Mouse (Mus musculus): ENCODE results near the gene Rcc2.
A peak's percentile ranks its signal among the peaks of the same experiment; 100 is the strongest.

Rcc2 gene

DNA sequence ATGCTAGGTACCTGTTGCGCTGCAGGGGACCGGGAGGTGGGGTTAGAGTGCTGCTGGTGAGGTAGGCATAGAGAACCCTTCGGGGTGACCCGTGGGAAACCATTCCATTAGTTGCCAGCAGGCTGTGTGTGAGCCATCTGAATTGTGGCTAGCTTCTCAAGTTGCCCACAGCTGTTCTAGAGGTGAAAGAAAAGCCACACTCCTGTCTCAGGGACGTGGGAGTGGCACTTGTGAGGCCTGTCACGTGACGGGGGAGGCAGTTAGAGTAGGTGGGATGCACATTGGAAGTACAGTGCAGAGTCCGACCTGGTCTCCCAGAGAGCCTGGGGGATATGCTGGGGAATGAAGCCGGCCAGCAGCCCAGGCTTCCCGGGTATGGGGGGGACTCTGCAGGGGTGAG lies 9.3 kb downstream of the Rcc2 start:
- DNase-seq (ENCODE audit: extremely low spot score, low spot score), result no peak

DNA sequence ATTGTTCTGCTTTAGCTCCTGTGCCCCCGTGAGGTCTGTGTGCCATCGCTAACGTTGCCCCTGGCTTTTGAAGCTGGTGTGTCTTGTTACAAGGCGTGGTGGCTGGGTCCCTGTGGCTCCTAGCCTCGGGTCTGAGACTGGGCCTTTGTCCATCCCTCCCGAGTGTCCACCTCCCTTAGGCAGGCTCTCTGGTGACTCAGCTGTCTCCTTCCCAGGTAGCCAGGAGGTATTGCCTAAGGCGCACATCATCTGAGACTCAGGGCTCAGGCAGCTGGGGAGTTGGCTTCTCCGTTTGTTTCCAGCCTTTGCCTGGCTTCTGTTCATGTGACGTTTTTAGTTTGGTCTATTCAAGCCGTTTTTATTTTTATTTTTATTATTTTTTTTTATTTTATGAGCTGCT lies 10.4 kb downstream of the Rcc2 start:
- no peak for DNase-seq (ENCODE audit: extremely low spot score, low spot score)

DNA sequence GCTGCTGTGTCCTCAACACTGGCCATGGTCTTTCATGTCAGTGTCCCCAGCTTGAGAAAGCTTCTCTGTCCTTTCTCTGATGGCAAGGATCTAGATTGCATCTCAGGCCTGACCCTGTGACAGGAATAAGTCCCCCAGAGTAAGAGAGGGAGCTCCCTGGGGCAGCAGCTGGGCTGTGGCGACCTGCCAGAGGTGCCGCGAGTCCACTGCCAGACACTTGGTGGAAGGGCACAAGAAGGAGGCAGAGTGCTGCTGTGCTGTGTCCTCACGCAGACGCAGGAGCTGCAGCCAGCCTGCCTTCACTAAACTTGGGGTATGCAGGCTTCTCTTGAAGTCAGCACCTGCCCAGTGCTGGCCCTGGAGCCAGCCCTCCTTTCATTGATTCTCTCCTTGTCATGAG lies 11.0 kb downstream of the Rcc2 start:
- DNase-seq (ENCODE audit: extremely low spot score, low spot score), result no peak

DNA sequence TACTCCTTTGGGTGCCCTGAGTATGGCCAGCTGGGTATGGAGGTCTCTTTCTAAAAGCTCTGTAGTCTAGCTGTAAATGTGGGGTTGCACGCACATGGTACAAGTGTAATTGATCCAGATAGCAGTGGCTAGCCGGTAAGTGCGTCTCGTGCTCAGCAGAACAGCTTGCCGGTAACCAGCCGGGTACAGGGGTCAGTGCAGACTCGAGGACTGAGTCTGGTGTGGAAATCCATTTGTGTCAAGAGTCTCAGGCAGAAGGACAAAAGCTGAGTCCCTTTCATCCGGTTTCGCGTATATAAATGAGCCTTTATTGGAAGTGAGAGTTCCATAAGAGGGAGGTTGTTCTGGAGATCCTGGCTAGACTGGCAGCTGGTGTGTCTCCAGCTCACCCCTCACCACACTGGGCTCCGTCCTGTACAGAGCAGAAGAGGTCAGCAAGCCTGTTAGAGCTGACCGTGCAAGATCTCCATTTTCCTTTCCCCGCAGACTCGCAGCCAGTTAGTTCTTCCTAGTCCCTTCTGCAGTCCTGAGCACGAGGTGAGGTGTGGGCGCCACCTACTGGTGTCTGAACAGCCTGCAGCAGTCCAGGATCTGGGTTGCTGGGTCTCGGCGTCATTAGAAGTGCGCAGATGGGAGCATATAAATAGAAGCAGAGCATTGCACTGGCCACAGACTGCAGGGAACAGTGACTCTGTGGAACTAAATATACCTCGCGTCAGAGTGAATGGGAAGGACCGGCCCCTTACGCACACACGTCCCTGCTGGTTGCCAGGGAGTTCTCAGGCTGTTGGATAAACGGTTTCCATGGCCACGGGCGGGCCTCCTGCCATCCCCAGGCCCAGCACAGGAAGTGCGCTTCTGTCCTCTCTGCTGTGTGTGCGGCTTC lies 13.4 kb downstream of the Rcc2 start:
- peak; percentile 87 for DNase-seq (ENCODE audit: extremely low spot score, low spot score)

DNA sequence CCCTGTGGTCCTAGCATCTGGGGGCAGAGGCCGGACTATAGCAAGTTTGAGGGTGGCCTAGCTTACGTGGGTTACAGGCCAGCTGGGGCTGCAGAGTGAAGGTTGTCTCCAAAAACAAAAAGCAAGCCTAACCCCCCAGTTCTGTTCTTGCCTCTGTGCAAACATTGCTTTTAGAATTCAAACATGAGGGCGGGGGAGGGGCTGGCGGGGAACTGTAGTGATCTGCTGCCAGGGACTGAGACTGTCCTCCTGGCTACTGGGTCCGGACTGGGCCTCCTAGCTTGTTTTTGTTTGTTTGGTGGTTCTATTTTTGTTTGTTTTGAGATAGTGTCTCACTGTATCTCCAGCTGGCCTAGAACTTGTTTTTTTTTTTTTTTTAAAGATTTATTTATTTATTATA lies 14.2 kb downstream of the Rcc2 start:
- DNase-seq (ENCODE audit: extremely low spot score, low spot score), result no peak

DNA sequence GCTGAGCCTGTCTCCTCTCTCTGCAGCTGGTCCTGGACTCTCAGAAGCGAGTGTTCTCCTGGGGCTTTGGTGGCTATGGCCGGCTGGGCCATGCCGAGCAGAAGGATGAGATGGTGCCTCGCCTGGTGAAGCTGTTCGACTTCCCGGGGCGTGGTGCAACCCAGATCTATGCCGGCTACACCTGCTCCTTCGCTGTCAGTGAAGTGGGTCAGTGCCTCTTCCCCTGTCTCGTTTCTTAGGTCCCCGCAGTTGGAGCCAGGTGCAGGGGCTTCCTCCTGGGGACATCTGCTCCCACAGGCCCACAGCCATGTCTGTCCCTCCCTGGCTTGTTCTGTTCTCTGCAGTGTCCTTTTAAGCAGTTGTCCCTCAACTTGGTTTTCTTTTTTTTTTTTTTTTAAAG lies 16.7 kb downstream of the Rcc2 start:
- DNase-seq (ENCODE audit: extremely low spot score, low spot score), result no peak

DNA sequence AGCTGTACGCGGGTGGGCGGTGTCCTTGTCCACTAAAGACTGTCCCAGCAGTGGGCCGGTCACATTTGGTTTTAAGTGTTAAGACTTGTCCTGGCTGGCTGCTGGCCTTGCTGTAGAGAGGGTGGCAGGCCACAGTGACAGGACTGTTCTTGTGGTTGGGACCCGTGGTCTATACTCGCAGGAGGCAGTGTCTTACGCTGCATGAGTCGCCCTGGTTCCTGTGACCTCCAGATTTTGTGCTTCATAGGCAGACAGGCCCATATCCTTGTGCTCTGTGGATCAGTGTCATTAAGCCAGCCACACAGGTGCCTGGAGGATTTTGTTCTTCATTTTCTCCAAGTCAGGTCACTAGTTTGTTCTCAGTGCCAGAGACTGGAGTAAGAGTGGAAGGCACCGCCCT lies 18.1 kb downstream of the Rcc2 start:
- no peak for DNase-seq (ENCODE audit: extremely low spot score, low spot score)

DNA sequence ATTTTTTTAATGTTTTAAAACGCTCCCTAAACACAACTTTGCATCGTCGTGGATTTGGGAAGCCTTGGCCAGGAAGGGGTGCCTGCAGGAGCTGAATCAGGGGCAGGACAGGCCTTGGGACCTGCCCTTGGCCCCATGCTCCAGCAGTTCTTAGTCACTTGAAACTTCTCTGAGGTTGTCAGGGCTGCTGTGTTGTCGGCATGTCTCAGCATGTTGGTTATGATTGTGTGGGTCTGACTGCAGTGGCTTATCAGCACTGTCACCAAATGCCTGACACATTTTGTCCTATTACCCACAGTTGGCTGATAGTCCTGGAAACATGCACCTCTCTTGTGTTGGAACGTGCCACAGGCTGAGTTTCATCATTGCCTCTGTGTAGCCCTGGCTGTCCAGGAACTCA lies 19.8 kb downstream of the Rcc2 start:
- no peak for DNase-seq (ENCODE audit: extremely low spot score, low spot score)

DNA sequence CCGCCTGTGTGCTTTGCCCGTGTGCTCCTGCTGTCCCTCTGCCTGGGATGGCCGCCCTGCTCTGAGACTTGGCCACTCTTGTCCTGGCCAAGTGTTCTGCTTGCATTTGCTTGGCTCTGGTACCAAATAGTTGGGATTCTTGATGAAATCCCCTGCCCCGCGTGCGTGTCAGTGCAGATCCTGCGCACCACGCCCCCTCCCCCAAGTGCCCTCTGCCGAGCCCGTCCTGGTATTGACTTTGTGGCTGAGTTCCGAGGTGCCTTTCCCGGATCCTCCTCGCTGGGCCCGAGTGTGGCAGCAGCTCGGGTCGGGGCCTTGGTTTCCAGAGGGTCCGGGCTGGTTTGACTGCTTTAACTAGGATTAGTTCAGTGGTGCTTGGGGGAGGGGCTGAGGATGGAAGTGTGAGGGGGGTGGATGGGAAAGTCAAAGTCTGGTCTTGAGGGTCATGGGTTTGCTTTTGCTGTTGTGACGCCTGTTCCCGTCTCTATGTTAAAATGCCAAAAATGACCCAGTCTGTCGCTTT lies 21.7 kb downstream of the Rcc2 start:
- DNase-seq (ENCODE audit: extremely low spot score, low spot score), result no peak

DNA sequence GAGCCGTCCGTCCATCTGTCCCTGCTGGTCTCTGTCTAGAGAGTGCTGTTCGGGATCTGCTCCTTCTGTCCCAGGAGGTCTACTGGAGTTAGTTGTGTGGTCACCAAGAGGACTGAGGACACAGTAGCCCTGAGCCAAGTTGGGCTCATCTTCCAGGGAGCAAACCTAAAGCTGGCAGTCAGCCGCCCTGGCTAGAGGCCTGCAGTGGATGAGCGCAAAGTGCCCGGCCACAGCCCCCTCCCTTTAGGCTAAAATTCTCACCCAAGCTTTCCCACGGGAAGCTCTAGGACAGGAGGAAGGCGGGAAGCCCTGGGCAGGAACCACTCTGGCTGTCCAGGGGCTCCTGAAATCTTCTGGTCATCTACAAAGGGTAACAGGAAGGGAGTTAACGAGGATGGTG lies 22.4 kb downstream of the Rcc2 start:
- DNase-seq (ENCODE audit: extremely low spot score, low spot score), result no peak

DNA sequence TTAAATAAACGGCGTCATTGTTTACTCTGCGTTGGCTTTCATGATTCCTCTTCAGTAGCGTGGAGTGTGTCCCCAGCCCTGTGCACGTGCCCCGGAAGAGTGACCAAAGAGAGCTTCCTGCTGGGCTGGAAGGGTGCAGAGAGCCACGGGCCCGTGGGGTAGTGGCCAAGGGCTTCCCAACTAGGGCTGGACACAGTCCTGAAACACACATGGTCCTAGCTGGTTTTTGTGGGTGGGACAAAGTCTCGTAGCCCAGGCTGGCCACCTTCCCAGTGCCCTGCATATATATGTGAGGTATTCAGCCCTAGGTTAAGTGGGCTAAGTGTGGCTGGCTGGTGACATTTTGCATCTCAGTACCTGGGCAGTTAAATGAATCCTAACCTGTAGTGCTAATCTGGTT lies 22.9 kb downstream of the Rcc2 start:
- no peak for DNase-seq (ENCODE audit: extremely low spot score, low spot score)

DNA sequence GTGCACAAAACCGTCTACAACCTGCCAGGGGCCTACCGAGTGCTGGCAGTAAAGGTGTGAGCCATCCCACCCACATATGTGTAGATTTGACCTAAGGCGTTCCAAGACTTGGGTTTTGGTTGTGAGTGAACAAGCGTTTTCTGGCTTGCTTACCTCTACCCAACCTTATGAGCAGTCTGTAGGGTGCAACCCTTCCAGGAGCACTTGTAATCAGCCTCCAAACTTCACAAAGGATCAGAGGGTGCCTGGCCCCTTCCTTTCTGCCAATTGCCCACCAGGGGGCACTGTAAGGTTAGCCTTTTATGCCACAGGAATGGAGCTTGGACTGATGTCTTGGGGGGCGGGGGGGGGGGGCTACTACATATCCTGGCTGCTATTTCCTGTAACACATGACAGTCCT lies 23.5 kb downstream of the Rcc2 start:
- peak; percentile 66 for DNase-seq (ENCODE audit: extremely low spot score, low spot score)

DNA sequence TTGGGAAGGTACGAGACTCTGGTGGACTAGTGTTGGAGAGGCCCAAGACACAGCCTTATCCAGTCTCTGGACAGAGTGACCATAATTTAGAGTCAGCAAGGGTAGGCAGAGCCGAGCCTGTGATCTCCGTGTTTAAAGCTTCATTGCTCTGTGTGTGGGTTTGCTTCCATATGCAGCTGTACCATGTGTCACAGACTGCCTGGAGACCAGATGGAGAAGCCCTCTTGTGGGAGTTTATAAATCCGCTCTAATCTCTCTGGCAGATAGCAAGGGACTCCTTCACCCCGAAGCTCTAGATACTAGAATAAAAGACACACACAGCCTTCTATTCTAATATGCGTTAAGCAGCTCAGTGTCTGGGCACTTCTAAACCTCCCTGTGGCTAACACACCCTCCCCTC lies 24.4 kb downstream of the Rcc2 start:
- no peak for DNase-seq (ENCODE audit: extremely low spot score, low spot score)

DNA sequence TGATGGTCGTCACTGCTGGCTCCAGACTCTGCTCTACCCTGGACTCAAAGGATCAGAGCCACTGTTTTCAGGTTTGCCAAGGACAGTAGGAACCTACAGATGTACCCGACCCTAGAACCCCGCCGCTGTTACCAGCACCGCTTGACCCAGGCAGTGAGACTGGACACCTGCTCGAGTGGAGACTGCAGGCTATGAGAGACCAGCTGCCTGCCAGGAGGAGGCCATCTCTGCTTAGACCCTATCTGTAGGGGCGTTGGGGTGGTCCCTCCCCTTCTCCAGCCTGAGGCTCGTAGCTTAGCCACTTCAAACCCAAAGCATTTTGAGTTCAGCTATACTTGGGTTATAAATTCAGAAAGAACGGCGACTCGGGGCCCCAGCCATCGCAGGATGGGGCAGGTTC lies 26.6 kb downstream of the Rcc2 start:
- no peak for DNase-seq (ENCODE audit: extremely low spot score, low spot score)

DNA sequence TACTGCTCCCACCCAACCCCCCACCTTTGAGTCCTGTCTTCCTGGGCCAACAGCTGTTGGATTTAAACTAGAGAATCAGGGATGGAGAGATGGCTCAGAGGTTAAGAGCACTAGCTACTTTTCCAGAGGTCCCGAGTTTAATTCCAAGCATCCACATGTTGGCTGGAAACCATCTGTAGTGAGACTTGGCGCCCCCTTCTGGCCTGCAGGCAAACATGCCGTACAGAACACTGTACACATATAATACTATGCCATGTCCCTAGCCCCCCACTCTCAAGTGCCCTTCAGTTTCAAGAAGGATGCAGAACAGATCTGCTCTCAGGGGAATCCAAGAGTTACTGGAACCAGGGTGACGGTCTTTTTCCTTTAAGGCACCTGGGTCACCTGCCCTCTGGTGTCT lies 31.3 kb downstream of the Rcc2 start:
- no peak for DNase-seq (ENCODE audit: extremely low spot score, low spot score)

DNA sequence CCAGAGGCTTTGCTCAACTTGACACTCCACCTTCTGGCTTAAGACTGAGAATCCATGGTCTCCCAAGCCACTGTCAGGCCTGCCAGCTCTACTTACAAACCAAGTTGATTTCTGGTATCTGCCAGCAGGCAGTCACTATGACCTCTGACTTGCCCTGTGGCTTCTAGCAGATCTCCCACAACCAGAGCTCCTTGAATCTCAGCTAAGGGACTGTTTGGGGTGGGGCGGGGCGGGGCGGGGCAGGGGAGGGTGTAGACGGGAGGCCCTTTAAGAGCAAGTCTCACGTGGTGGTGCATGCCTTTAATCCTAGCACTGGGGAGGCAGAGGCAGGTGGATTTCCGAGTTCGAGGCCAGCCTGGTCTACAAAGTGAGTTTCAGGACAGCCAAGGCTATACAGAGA lies 32.5 kb downstream of the Rcc2 start:
- no peak for DNase-seq (ENCODE audit: extremely low spot score, low spot score)

DNA sequence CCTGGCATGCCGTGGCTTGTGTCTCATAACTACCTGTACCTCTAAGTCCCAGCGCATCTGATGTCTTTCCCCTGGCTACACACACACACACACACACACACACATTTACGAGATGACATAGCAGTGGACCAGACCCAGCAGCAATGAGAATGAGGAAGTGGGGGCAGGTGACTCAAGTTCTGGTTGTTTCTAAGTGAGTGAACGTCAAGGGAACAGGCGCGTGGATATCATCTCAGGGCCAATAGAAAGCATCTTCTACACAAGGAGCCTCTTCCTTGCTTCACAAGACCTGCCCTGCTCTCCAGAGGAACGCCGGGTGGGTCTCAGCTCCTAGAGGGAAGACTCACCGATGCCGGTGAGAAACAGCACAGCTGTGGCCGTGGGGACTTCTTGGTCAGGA lies 40.3 kb downstream of the Rcc2 start:
- DNase-seq (ENCODE audit: extremely low spot score, low spot score), result no peak

DNA sequence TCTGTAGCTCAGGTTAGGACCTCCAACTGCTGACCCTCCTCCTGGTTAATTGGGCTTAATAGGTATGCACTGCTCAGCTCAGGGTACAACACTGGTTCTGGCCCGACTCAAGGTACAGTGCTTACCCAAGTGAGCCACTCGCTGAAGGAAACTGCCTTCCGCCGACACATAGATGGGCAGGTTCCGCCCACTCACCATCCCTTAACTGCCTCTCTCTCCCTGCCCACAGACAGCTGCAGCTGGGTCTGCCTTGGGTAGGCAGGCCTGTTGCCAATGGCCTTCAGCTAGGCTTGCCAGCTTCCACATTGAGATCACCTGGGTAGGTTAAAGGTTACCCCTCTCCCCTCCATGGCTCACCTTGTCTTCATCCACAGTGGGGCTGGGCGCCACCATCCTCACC lies 41.1 kb downstream of the Rcc2 start:
- no peak for DNase-seq (ENCODE audit: extremely low spot score, low spot score)

DNA sequence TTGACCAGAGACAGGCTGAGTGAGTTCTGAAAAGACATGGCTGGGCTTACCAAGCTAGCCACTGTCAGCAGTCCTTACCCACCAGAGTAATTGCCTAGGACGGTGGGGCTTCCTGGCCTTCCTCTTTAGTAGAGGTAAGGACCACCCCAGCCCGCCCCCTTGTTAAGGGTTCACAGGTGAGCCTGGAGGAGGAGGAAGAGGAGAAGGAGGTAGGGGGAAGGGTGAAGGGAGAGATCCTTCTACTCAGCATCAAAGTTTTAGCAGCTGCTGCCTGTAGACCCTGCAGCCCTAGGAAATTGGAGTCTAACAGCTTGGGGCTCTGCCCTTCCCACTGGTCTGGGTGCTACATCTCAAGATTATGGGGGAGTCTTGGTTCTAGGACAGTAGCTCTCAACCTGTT lies 42.2 kb downstream of the Rcc2 start, which contains the start of gene Padi6:
Gene Padi6, minus strand, starts transcription at position 101 of the 400 bp plus-strand sequence.
- no peak for DNase-seq (ENCODE audit: extremely low spot score, low spot score)

DNA sequence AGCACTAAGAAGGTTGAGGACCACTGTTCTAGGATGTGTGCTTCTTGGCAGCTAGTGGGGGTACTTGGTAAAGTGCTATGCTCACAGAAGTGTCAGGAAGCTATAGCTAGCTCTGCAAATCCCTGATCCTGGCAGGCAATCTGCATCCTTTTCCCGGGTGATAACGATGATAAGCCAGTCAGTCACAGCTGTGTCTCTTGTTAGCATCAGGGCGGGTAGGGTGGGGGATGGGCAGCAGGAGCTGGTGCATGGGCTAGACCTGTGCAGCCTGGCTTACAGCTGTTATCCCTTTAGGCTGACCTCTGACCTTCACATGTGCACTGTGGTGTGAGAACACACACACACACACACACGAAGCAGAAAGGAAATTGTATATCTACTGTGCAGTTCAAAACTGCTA lies 42.7 kb downstream of the Rcc2 start:
- DNase-seq (ENCODE audit: extremely low spot score, low spot score), result no peak

DNA sequence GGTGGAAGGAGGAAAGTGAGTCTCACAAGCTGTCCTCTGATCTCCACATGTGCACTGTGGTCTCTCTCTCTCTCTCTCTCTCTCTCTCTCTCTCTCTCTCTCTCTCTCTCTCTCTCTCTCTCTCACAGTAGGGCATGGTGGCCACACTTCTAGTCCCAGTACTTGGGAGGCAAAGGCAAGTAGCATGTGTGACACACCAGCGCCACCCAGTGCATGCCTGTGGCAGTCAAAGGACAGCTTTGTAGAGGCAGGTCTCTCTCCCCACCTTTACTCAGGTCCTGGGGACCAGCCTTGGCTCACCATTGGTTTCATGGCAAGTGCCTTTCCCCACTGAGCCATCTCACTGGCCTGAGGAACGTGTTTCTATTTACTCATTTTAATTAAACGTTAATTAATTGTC lies 44.3 kb downstream of the Rcc2 start:
- DNase-seq (ENCODE audit: extremely low spot score, low spot score), result no peak

DNA sequence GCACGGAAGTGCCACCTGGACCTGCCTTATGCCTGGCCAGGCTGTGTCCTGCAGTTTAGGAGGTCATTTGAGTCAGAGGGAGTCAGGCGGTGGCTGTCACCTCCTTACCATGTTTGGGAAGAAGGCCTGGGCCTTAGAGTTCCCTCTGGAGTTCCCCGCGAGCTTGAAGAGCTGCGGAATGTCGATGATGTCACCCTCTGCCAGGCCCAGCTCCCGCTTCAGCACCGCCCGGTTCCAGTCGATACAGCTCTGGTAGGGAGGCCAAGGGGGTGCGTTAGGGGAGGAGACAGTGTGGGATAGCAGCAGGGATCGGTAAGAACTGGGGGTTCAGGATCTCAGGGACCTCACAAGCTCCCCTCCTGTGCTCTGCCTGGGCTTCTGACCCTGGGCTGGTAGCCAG lies 47.6 kb downstream of the Rcc2 start:
- no peak for DNase-seq (ENCODE audit: extremely low spot score, low spot score)

DNA sequence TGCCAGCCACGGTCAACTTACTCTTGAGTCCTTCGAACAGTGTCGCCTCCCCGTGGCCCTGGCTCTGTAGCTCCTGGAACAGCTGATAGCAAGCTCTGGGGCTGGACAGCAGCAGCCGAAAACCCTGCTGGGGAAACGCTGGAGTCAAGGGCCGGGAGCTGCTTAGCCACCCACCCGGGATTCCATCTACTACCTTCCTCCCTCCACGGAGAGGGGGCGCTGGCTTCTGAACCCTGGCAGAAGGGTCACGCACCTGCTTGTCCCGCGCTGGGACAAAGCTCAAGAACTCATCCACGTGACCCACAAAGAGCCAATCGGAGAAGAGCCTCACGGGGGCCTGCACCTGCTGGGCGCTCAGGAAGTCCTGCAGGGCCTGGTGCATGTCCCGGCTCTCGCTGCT lies 50.0 kb downstream of the Rcc2 start:
- peak; percentile 52 for DNase-seq (ENCODE audit: extremely low spot score, low spot score)
